Mouse (Mus musculus): Measurements from ENCODE around the gene Pik3cd. TPM values are rescaled to one million over a fixed set of nuclear protein-coding genes. Genes with fewer than 3 reads are reported as not detected.

Pik3cd gene
- total RNA-seq, 2 experiments from 2014 or later: 20.0 to 25.9 TPM

- intact Hi-C loops (cut with DNase I): no loop called here
- DNase-seq (ENCODE audit: low spot score in 2 of 2): no peak
Measured at GRCm38 (mm10) chr4:149727636-149728035, 25.3 kb upstream of the Pik3cd start.

- intact Hi-C loops (cut with DNase I): no loop called here
- DNase-seq (ENCODE audit: low spot score in 2 of 2): peak; percentile 59 to 77
Measured at GRCm38 (mm10) chr4:149725661-149726350, 23.4 kb upstream of the Pik3cd start.

GRCm38 (mm10) chr4:149724916-149725470 is 22.6 kb upstream of the Pik3cd start:
- no peak for DNase-seq (ENCODE audit: low spot score in 2 of 2)
- intact Hi-C loops (cut with DNase I): no loop called here

- DNase-seq (ENCODE audit: low spot score in 2 of 2): peak in 1 of 2 experiments; percentile 53
- intact Hi-C loops (cut with DNase I): no loop called here
Measured at GRCm38 (mm10) chr4:149723855-149724731, 21.7 kb upstream of the Pik3cd start.

GRCm38 (mm10) chr4:149723021-149723390 is 20.6 kb upstream of the Pik3cd start:
- no peak for DNase-seq (ENCODE audit: low spot score in 2 of 2)
- intact Hi-C loops (cut with DNase I): no loop called here

- intact Hi-C loops (cut with DNase I): no loop called here
- DNase-seq (ENCODE audit: low spot score in 2 of 2): no peak
Measured at GRCm38 (mm10) chr4:149722104-149723020, 20.0 kb upstream of the Pik3cd start.

GRCm38 (mm10) chr4:149721163-149721562 is 18.8 kb upstream of the Pik3cd start:
- DNase-seq (ENCODE audit: low spot score in 2 of 2): no peak
- intact Hi-C loops (cut with DNase I): no loop called here

GRCm38 (mm10) chr4:149719686-149720085 is 17.3 kb upstream of the Pik3cd start:
- intact Hi-C loops (cut with DNase I): no loop called here
- no peak for DNase-seq (ENCODE audit: low spot score in 2 of 2)

GRCm38 (mm10) chr4:149714542-149714941 is 12.2 kb upstream of the Pik3cd start:
- DNase-seq (ENCODE audit: low spot score in 2 of 2): no peak
- intact Hi-C loops (cut with DNase I): loop anchor here (5.0 kb wide), 1 partner anchor 167 kb away; no protein-coding TSS in a partner anchor

- intact Hi-C loops (cut with DNase I): loop anchor here (2.0 to 5.0 kb wide), 2 partner anchors 61 to 165 kb away; no protein-coding TSS in a partner anchor
- no peak for DNase-seq (ENCODE audit: low spot score in 2 of 2)
Measured at GRCm38 (mm10) chr4:149711955-149712354, 9.6 kb upstream of the Pik3cd start.

GRCm38 (mm10) chr4:149711485-149711884 is 9.1 kb upstream of the Pik3cd start:
- no peak for DNase-seq (ENCODE audit: low spot score in 2 of 2)
- intact Hi-C loops (cut with DNase I): loop anchor here (2.0 to 5.0 kb wide), 2 partner anchors 61 to 164 kb away; no protein-coding TSS in a partner anchor

- intact Hi-C loops (cut with DNase I): loop anchor here (2.0 to 5.0 kb wide), 2 partner anchors 60 to 163 kb away; no protein-coding TSS in a partner anchor
- DNase-seq (ENCODE audit: low spot score in 2 of 2): peak; percentile 58 to 81
Measured at GRCm38 (mm10) chr4:149710510-149710909, 8.1 kb upstream of the Pik3cd start.

- no peak for DNase-seq (ENCODE audit: low spot score in 2 of 2)
- intact Hi-C loops (cut with DNase I): no loop called here
Measured at GRCm38 (mm10) chr4:149705941-149706340, 3.6 kb upstream of the Pik3cd start.

GRCm38 (mm10) chr4:149705298-149705697 is 2.9 kb upstream of the Pik3cd start:
- intact Hi-C loops (cut with DNase I): no loop called here

GRCm38 (mm10) chr4:149701426-149702209 is 753 bp downstream of the Pik3cd start:
- intact Hi-C loops (cut with DNase I): no loop called here
- peak in 1 of 2 experiments; percentile 39 for DNase-seq (ENCODE audit: low spot score in 2 of 2)

More at GRCm38 (mm10) chr4:149705298-149705697, 2.9 kb upstream of the Pik3cd start:
- DNase-seq (ENCODE audit: low spot score in 2 of 2): no peak

GRCm38 (mm10) chr4:149699953-149700352 is 2.4 kb downstream of the Pik3cd start:
- intact Hi-C loops (cut with DNase I): no loop called here
- DNase-seq (ENCODE audit: low spot score in 2 of 2): no peak

GRCm38 (mm10) chr4:149698197-149698821 is 4.1 kb downstream of the Pik3cd start:
- DNase-seq (ENCODE audit: low spot score in 2 of 2): peak; percentile 18 to 27
- intact Hi-C loops (cut with DNase I): no loop called here
